Mouse (Mus musculus): ENCODE measurements around the gene Dusp13. TPM values are rescaled to one million over a fixed set of nuclear protein-coding genes. Genes with fewer than 3 reads are reported as not detected.

Gene Dusp13
- polyA plus RNA-seq, 2 experiments, result 0.55 to 1.5 TPM

DNA sequence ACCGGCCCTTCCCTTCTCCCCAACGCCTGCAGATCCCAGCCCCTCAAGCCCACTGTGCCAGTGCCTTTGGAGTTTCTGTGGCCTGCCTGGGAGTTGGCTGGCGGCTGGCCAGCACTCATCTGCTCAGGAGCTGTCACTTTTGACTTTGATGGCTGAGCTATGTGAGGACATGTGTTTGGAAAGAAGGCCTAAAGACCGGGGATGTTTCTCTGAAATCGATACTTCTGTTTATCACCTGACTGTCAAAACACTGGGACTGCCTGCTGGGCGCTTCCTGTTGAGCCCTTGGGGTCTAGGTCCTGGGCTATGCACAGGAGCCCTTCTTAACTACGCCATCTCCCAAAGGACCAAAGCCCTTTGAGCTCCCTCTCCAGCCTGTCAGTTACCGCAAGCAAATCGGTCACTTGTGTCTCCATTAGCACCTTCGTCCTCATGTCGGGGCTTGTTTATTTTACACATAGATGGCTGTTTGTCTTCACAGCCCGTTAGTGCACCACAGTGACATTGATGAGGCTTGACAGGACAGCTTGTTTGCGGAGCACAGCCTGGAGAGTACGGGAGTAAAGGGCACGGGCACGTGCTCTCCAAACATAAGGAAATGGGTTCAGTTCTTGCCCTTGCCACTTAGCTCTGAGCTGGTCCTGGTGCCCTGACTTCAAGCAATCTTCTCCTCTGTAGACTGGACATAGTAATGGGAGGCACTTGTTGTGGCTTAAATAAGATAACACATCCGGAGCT lies 31.2 kb downstream of the Dusp13 start:
- ATAC-seq (ENCODE audit: low FRiP score, low read depth) (0 out of 2 replicates have a peak, but pooled peaks have one; percentile 15), DNase-seq (ENCODE audit: low spot score) (no peak)
- H3K4me3 ChIP-seq (replicated peaks; ENCODE audit: low read length), result no peak overlapping the region
- H3K4me2 ChIP-seq (replicated peaks; ENCODE audit: low read depth, low read length, severe bottlenecking), result no peak overlapping the region; the same call in 1 of the 2 replicates
- TF ChIP-seq POLR2A (IDR thresholded peaks at IDR 0.05; ENCODE audit: borderline replicate concordance, extremely low read depth, insufficient read depth, insufficient read length), result no peak
- WGBS, result 29% methylated on average over 17 of the region's 17 CpGs
- H3K27me3 ChIP-seq (ENCODE audit: control insufficient read depth, insufficient read depth, low read length), result no peaks in the 10 kb centered on the region
- H3K4me1 ChIP-seq (ENCODE audit: control insufficient read depth, insufficient read depth, low read length), result peaks cover 21% of the 10 kb centered on the region
- H3K36me3 ChIP-seq (ENCODE audit: control insufficient read depth, insufficient read depth, low read length), result no peaks in the 10 kb centered on the region
- H3K27ac ChIP-seq (replicated peaks; ENCODE audit: low read depth, low read length), result no peak overlapping the region
- H3K9me3 ChIP-seq (ENCODE audit: control insufficient read depth, low read length), result peaks cover 5% of the 10 kb centered on the region; the same call in 1 of the 2 replicates
- H3K9ac ChIP-seq (ENCODE audit: low read depth, low read length, severe bottlenecking), result peak overlapping the region; percentile 7; the same call in 1 of the 2 replicates

DNA sequence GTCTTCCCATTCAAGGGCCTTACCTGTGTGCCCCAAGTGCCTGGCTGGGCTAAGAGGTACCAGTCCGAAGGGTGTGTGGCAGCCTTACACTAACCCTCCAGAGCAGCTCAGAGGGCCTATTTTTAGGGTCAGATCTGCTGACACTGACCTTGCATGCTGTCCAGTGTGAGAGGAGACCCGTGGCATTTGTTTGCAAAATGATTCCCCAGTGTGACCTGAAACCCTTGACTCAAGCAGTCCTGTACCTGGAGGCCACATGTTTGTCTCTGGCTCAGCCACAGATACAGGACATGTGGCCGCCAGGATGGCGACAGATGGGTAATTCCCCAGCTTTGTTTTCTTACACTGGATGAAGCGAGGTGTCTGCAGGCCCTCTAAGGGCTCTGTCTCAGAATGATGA lies 36.5 kb downstream of the Dusp13 start, which contains the start of gene Dupd1:
Dupd1 (minus strand) TSS at position 91 of the 400 bp plus-strand sequence.
- Histone ChIP-seq H3K4me1 (ENCODE audit: control insufficient read depth, insufficient read depth, low read length) (peaks cover 26% of the 10 kb centered on the region), H3K27ac (replicated peaks; ENCODE audit: low read depth, low read length) (no peak within 1 kb of the TSS), H3K9ac (ENCODE audit: low read depth, low read length, severe bottlenecking) (no peak within 1 kb of the TSS), H3K36me3 (ENCODE audit: control insufficient read depth, insufficient read depth, low read length) (no peaks in the 10 kb centered on the region), H3K27me3 (ENCODE audit: control insufficient read depth, insufficient read depth, low read length) (no peaks in the 10 kb centered on the region), H3K4me2 (replicated peaks; ENCODE audit: low read depth, low read length, severe bottlenecking) (no peak within 1 kb of the TSS), H3K9me3 (ENCODE audit: control insufficient read depth, low read length) (no peaks in the 10 kb centered on the region), H3K4me3 (replicated peaks; ENCODE audit: low read length) (no peak within 1 kb of the TSS)
- TF ChIP-seq POLR2A (IDR thresholded peaks at IDR 0.05; ENCODE audit: borderline replicate concordance, extremely low read depth, insufficient read depth, insufficient read length), result no peak
- ATAC-seq (ENCODE audit: low FRiP score, low read depth) (no peak), DNase-seq (ENCODE audit: low spot score) (no peak)
- 63% methylated on average over 5 of the region's 5 CpGs for WGBS

DNA sequence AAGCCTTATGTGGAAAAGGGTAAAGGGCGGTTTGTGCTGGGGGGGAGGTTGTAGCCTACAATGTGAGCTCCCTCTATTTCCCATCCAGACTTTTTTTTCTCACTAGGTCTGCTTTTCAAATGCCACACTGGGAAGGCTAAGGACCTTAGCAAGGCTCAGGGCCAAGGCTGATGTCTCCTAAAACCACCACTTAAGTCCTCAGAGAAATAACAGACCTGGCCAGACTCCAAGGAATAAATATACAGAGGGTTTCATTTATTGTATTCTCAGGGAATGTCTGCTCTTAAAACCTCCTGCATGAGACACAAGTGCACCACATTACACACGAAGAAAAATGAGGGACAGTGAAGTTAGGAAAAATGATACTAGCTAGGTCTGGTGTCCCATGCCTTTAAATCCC lies 39.8 kb downstream of the Dusp13 start:
- H3K27ac ChIP-seq (replicated peaks; ENCODE audit: low read depth, low read length), result peak overlapping the region; percentile 61; the same call in 1 of the 2 replicates
- no peak overlapping the region for H3K9ac ChIP-seq (ENCODE audit: low read depth, low read length, severe bottlenecking)
- no peaks in the 10 kb centered on the region for H3K9me3 ChIP-seq (ENCODE audit: control insufficient read depth, low read length)
- no peaks in the 10 kb centered on the region for H3K27me3 ChIP-seq (ENCODE audit: control insufficient read depth, insufficient read depth, low read length)
- DNase-seq (ENCODE audit: low spot score), result peak; percentile 49
- H3K4me1 ChIP-seq (ENCODE audit: control insufficient read depth, insufficient read depth, low read length), result peaks cover 28% of the 10 kb centered on the region
- no peak overlapping the region for H3K4me2 ChIP-seq (replicated peaks; ENCODE audit: low read depth, low read length, severe bottlenecking)
- no peaks in the 10 kb centered on the region for H3K36me3 ChIP-seq (ENCODE audit: control insufficient read depth, insufficient read depth, low read length)
- no peak for ATAC-seq (ENCODE audit: low FRiP score, low read depth)
- no peak for TF ChIP-seq POLR2A (IDR thresholded peaks at IDR 0.05; ENCODE audit: borderline replicate concordance, extremely low read depth, insufficient read depth, insufficient read length)
- no peak overlapping the region for H3K4me3 ChIP-seq (replicated peaks; ENCODE audit: low read length)
- 45% methylated on average over 2 of the region's 2 CpGs for whole genome bisulfite sequencing

DNA sequence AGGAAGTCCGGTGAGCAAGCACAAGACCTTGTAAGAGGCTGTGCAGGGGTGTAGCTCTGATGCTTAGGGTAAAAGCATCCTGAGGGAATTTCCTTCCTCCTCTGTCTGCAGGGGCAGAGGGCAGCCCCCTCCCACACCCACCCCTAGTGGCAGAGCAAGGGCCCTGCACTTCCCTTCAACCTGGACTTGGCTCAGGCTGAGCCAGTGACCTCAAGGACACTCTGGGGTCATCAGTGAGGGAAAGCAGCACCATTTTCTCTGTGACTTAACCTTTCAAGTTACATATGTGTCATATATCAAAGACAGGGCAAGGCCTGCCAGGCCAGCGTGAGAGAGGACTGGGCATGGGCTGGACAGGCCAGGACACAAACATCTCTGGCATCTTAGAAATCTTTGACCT lies 41.4 kb downstream of the Dusp13 start:
- H3K4me3 ChIP-seq (replicated peaks; ENCODE audit: low read length), result no peak overlapping the region
- no peak overlapping the region for H3K4me2 ChIP-seq (replicated peaks; ENCODE audit: low read depth, low read length, severe bottlenecking)
- H3K4me1 ChIP-seq (ENCODE audit: control insufficient read depth, insufficient read depth, low read length), result peaks cover 30% of the 10 kb centered on the region
- H3K36me3 ChIP-seq (ENCODE audit: control insufficient read depth, insufficient read depth, low read length), result no peaks in the 10 kb centered on the region
- DNase-seq (ENCODE audit: low spot score) (no peak), ATAC-seq (ENCODE audit: low FRiP score, low read depth) (no peak)
- TF ChIP-seq POLR2A (IDR thresholded peaks at IDR 0.05; ENCODE audit: borderline replicate concordance, extremely low read depth, insufficient read depth, insufficient read length), result no peak
- no peaks in the 10 kb centered on the region for H3K27me3 ChIP-seq (ENCODE audit: control insufficient read depth, insufficient read depth, low read length)
- H3K27ac ChIP-seq (replicated peaks; ENCODE audit: low read depth, low read length), result no peak overlapping the region
- 50% methylated on average over 2 of the region's 2 CpGs for WGBS
- no peak overlapping the region for H3K9ac ChIP-seq (ENCODE audit: low read depth, low read length, severe bottlenecking)
- no peaks in the 10 kb centered on the region for H3K9me3 ChIP-seq (ENCODE audit: control insufficient read depth, low read length)

DNA sequence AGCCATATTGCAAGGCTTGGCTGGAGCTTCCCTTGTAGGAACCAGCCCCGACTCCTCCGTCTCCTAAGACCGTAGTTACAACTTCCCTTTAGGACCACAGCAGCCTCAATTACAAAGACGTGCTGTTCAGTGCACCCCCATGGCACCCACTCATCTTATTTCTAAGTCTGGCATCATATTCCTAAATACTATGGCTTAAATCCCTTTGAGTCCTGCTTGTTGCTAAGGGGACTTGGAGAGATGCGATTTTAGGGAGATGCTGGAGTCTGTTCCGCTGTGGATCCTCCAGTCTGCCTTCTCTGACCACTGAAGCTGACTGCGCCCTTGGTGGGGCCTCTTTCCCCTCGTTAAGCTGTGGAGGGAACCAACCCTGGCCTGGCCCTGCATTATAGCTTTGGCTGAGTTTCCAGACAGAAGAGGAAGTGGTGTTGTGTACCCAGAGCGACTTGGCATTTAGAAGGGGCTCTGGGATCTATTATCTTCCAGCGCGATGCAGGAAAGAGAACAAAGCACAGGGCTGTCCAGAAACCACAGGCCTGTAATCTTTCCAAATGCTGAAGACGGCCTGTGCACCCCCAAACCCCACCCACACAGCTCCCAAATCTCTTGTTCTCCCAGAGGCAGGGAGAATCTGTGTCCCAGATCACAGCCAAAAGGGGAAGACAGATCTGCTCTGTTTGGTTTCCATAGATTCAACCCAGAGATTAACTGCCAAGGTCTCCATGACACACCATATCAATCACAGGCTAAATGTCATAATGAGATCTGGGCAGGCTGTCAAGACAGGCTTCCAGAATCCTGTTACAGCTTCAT lies 44.0 kb downstream of the Dusp13 start:
- peaks cover 30% of the 10 kb centered on the region for H3K4me1 ChIP-seq (ENCODE audit: control insufficient read depth, insufficient read depth, low read length)
- no peak overlapping the region for H3K9ac ChIP-seq (ENCODE audit: low read depth, low read length, severe bottlenecking)
- H3K36me3 ChIP-seq (ENCODE audit: control insufficient read depth, insufficient read depth, low read length), result no peaks in the 10 kb centered on the region
- peak overlapping the region; percentile 88 for H3K27ac ChIP-seq (replicated peaks; ENCODE audit: low read depth, low read length)
- TF ChIP-seq POLR2A (IDR thresholded peaks at IDR 0.05; ENCODE audit: borderline replicate concordance, extremely low read depth, insufficient read depth, insufficient read length), result no peak
- ATAC-seq (ENCODE audit: low FRiP score, low read depth) (peak; percentile 86), DNase-seq (ENCODE audit: low spot score) (peak; percentile 90)
- WGBS, result 22% methylated on average over 12 of the region's 12 CpGs
- no peak overlapping the region for H3K4me2 ChIP-seq (replicated peaks; ENCODE audit: low read depth, low read length, severe bottlenecking)
- no peak overlapping the region for H3K4me3 ChIP-seq (replicated peaks; ENCODE audit: low read length)
- H3K9me3 ChIP-seq (ENCODE audit: control insufficient read depth, low read length), result no peaks in the 10 kb centered on the region
- H3K27me3 ChIP-seq (ENCODE audit: control insufficient read depth, insufficient read depth, low read length), result no peaks in the 10 kb centered on the region

Measured in limb, embryonic 14.5 days (tissue).